Mouse (Mus musculus) lung, postnatal 14 days (tissue): ENCODE measurements around the gene Ccl3.

Source experiments
- DNase-seq: peaks from one replicate; pipeline ENCODE4 v3.0.0; 2021

Ccl3 gene

DNA sequence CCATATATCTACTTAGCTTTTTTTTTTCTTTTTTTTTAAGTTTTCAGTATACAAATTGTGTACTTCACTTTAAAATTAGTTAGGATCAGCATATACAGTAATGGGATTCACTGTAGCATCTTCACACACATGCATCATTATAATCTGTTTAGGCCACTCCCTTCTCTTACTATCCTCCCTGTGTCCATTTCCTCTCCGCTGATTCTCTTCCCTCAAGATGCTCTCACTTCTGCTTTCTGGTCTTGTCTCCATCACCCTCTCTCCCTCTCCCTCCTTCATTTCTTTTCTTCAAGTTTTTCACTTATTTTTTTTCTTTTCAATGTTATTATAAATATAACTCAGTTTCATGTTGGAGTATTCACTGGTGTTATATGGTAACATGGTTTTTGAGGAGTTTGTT is 30.1 kb downstream of the Ccl3 start:
- no peak for DNase-seq

DNA sequence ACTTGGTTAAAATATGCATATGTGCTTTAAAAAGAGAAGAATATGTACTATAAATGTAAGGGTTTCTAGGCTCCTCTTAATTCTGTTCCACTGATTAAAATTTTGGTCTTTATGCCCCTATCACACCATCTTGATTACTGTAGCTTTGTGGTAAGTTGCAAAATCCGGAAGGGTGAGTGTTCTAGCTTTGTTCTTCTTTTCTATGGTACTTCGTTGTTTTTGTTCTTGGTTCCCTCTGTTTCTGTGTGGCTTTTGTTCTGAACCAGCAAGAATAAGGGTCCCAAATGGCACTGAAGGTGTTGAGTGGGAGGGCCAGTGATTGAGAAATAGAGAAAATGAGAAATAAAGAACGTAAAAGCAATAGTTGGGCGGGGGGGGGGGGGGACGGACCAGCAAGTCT is 30.9 kb downstream of the Ccl3 start:
- no peak for DNase-seq

DNA sequence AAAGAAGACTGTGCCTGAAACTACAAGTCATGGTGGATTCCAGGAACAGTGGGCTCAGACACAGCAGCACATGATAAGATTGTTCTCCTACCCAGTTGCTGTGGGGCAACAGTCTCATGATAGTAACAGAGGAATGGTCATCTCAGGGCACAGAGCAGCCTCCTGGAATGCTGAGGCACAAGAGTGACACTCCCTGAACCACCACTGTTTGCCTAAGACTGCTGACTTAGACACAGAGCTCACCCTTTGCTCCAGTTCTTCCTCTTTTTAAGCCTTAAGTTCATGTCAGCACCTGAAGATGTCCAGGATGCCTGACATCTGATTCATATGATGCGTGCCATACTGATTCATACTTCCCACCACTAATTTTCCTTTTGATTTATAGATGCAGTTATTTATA is 32.6 kb downstream of the Ccl3 start:
- no peak for DNase-seq

DNA sequence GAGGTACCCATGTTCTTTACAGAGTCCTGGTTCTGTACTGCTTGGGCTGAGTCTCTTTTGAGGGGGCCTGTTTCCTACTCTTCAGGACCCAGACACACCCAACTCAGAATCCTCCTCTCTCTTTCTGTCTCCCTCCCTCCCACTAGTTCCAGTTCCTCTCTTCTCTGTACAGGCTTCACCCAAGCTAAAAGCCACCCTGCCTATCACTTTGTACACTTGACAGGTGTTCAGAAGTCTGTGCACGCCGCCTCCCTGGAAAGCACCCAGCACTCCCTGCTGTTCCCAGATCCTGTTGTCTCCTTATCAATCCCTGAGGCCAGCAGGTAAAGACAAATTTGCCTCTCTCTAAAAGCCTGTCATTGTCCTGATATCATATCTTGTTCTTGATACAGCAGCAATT is 38.3 kb downstream of the Ccl3 start:
- DNase-seq, result no peak

DNA sequence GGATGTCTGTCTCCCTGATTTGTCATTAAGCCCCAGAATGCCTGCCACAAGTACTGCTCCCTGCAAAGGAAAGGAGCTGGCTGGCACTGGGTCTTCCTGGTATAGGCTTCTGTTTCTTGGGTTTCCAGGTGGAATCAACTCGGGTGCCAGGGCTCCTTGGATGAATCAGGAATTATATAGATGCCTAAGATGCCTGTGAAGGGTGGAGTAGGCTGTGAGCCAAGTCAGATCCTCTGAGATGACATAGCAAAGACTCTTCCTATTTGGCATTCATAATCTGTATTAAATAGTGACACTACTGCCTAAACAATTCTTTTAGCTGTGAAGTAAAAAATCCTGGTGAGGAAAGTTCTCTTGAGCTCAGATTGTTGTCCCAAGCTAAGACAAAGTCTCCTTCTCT is 42.8 kb downstream of the Ccl3 start:
- DNase-seq, result no peak

DNA sequence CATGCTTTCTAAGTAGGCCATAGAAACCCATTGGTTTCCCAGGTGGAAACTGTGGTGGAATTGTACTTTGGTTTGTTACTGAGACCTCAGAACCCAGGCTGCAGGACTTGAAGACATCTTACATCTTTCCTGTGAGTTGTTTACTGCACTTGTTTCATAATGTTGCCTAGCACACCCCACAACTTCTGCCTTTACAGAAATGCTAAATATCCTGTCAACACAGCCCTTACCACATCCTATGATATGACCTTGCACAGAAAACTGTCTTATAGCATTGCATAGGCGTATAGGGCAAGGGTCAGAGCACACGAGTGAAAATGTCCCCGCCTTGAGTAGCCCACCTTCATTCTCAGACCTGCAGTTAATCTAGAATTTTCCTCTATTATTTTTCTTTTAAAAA is 43.6 kb downstream of the Ccl3 start:
- DNase-seq, result no peak

DNA sequence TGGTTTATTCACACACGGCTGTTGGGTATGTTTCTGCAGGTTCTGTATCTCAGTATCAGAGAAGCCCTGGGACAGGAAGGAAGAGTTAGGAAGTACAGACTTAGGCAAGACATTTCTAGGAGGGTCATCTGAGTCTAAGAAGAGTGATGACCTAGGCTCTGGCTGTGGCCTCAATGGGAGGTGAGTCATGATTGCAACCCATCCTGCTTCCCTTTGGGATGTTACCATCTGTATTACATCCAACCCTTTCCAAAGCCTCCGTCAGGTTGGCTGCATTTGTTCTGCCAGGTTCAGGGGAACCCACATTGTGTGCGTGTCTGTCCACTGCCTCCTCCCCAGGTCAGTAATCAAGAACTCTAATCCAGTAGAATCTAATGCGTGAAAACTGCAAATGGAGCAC is 44.5 kb downstream of the Ccl3 start:
- DNase-seq, result no peak

DNA sequence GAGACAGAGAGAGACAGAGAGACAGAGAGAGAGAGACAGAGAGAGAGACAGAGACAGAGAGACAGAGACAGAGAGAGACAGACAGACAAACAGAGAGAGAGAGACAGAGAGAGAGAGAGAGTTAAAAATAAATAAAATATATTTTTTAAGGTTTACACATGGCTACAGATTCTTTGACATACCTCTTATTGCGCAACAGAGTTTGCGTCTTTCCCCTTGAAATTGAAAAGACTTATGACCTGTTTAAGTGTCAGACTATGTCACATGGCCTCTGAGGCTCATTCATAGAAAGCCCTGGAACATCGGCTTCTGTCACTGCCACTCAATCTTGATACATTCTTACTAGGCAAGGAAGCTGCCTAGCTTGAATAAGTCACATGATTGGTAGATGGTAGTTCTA is 45.8 kb downstream of the Ccl3 start:
- no peak for DNase-seq

DNA sequence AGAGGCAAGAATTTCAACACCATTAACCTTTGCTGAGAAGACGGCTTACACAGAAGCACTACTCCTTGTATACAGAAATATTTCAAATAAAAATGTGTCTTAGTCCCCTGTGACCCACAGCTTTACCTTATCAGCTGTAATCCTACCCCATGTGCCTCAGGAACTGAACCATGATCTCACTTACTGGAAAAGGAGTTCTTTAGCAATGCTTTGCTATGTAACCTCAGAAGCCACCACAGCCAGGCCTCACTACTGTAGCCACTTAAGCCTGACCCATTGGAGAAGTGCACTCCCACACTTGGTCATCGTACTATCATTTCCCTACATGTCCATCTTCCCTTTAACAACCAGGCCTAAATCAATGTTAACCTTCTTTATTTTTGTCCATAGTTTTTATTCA is 48.6 kb downstream of the Ccl3 start:
- DNase-seq, result peak; percentile 15

DNA sequence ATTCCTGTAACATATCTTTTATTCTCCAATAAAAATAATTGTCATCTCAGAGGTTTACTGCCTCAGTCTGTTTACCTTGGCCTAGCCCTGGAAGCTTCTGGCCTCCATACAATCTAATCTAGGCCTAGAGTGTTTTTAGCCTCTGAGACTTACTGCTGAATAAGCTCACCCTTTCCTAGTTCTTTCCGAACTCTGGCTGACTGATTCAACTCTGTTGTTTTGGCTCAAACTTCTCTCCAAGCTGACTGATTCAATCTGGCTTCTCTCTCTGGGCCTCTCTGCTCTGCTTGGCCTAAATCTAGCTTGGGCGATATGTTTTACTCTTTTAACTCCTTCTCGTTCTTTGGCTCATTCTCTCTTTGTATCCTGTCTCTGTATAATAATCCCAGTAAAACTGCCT is 50.2 kb downstream of the Ccl3 start:
- DNase-seq, result no peak

DNA sequence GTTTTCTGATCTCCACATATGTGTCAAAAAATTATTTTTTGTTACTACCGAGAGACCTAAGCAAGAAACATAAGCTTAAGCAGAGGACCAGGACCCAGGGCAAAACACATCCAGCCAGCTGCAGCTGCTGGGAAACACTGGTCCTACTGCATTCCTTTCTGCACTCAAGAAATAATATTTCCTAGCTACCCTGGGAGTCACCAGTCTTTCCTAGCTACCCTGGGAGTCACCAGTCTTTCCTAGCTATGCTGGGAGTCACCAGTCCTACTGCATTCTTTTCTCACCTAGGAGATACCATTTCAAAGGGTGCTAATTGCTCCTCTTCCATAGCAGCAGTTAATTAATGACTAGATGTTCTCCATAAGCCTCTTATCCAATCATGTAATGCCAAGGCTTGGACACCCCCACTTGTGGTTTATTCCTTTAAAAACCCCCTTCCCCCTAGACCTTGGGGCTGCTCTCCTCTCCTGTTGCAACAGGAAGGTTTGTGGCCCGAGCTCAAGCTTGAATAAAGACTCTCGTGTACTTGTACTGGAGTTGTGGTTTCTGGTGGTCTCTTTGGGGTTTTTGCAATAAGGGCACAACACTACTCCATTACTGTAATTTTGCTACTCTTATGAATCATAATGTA is 50.8 kb downstream of the Ccl3 start:
- no peak for DNase-seq
